Comparison of ENCODE assay signal across 13 mouse cellular contexts in the genomic region with DNA sequence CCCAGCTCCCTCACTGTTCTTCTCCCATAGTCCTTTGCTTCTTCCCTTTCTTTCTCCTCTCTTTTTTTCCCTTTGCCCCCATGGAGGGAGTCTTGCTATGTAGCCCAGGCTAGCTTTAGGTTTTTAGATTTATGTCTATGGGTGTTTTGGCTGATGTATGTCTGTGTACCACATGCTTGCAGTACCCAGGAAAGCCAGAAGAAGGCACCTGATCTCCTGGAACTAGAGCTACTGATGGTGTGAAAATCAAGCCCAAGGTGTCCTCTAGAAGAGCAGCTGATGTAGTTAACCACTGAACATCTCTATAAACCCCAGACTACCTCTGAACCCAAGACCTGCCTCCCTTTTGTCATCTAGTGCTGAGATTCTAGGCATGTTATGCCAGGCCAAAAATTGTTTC.
A peak's percentile ranks its signal among the peaks of the same experiment; 100 is the strongest.
DNase-seq lines count a peak whose midpoint lies in the region; ATAC-seq and TF ChIP-seq lines count a peak whose summit lies in the region.
"Had no signal": no experiment of that assay in that cellular context is flagged by ENCODE, and none has a peak within 500 bp of the region (broad histone marks: within the 10 kb centered on the region; RNA-seq: fewer than 3 reads in every experiment).

No protein-coding gene starts in this region.

- no peak overlapping the region for H3K4me2 ChIP-seq in liver, embryonic 13.5 days
- H3K4me2 ChIP-seq: limb, embryonic 15.5 days; neural tube, embryonic 13.5 days had no signal

- H3K4me3 ChIP-seq in liver, embryonic 13.5 days (replicated peaks), result no peak overlapping the region
- no peak overlapping the region for H3K4me3 ChIP-seq in limb, embryonic 10.5 days
- H3K4me3 ChIP-seq: limb, embryonic 15.5 days; neural tube, embryonic 13.5 days had no signal

- no peak for ATAC-seq in cerebellum, adult (ENCODE audit: insufficient number of reproducible peaks, low FRiP score, low TSS enrichment)
- no peak for ATAC-seq in liver, embryonic 13.5 days (ENCODE audit: low read depth)
- ATAC-seq: activated CD4-positive, CD25-positive, alpha-beta regulatory T cell, adult 4 months had no signal

- H3K9me3 ChIP-seq in liver, embryonic 13.5 days (replicated peaks), result no peaks in the 10 kb centered on the region
- H3K9me3 ChIP-seq in limb, embryonic 10.5 days (replicated peaks), result no peaks in the 10 kb centered on the region
- H3K9me3 ChIP-seq: limb, embryonic 15.5 days; neural tube, embryonic 13.5 days had no signal

- H3K27ac ChIP-seq in liver, embryonic 13.5 days, result 0 out of 2 replicates have a peak overlapping the region, but pooled peaks have one; percentile 0
- H3K27ac ChIP-seq in limb, embryonic 10.5 days, result no peak overlapping the region
- H3K27ac ChIP-seq: limb, embryonic 15.5 days; neural tube, embryonic 13.5 days had no signal

- peak; percentile 40; the same call in 1 of the 2 replicates for TF ChIP-seq CTCF in brain, embryonic 14.5 days (IDR thresholded peaks at IDR 0.05; ENCODE audit: borderline replicate concordance, extremely low read depth, insufficient read depth, insufficient read length)

- TF ChIP-seq POLR2A in brain, embryonic 14.5 days (IDR thresholded peaks at IDR 0.05; ENCODE audit: borderline replicate concordance, extremely low read depth, insufficient read depth, insufficient read length, poor library complexity, severe bottlenecking), result no peak

- no peaks in the 10 kb centered on the region for H3K4me1 ChIP-seq in liver, embryonic 13.5 days (replicated peaks)
- H3K4me1 ChIP-seq in limb, embryonic 10.5 days, result no peaks in the 10 kb centered on the region
- H3K4me1 ChIP-seq: limb, embryonic 15.5 days had no signal

- H3K27me3 ChIP-seq in liver, embryonic 13.5 days, result no peaks in the 10 kb centered on the region
- no peaks in the 10 kb centered on the region for H3K27me3 ChIP-seq in limb, embryonic 10.5 days (ENCODE audit: low read depth, poor library complexity, severe bottlenecking)
- H3K27me3 ChIP-seq: limb, embryonic 15.5 days; neural tube, embryonic 13.5 days had no signal

- no peak overlapping the region for H3K9ac ChIP-seq in liver, embryonic 13.5 days
- H3K9ac ChIP-seq: limb, embryonic 15.5 days; neural tube, embryonic 13.5 days had no signal

- DNase-seq in cerebellum, postnatal 10 days, result peak; percentile 18 to 26
- no peak for DNase-seq in liver, embryonic 13.5 days
- DNase-seq in liver, result no peak
- peak; percentile 53 for DNase-seq in 416B (ENCODE audit: low read depth)
- DNase-seq in brain, embryonic 14.5 days (ENCODE audit: low read depth), result peak; percentile 35
- DNase-seq in adrenal gland, adult (ENCODE audit: inconsistent age in 2 of 2, low spot score in 1 of 2), result no peak
- no peak for DNase-seq in limb, embryonic 10.5 days (ENCODE audit: low spot score)
- DNase-seq: gastrocnemius, postnatal 25 days; right cerebral cortex, postnatal 14 days had no signal

- peaks cover 92% of the 10 kb centered on the region for H3K36me3 ChIP-seq in liver, embryonic 13.5 days
- peaks cover 77% of the 10 kb centered on the region for H3K36me3 ChIP-seq in limb, embryonic 10.5 days

Comparison
In these comparisons a context has a peak if more than half of its experiments do, and no peak if none do; other contexts are left out.
1. DNase-seq: peak in cerebellum, postnatal 10 days (2 of 2), 416B (single experiment) and brain, embryonic 14.5 days (single experiment); none in liver, embryonic 13.5 days (single experiment), liver (single experiment), adrenal gland, adult (0 of 2) and limb, embryonic 10.5 days (single experiment).